Mouse (Mus musculus): ENCODE data around the gene F830045P16Rik.

- TF ChIP-seq POLR2A (IDR thresholded peaks at IDR 0.05; ENCODE audit: control insufficient read depth, extremely low read depth, insufficient read depth, low read length, poor library complexity) (no peak), CTCF (IDR thresholded peaks at IDR 0.05; ENCODE audit: borderline replicate concordance, control insufficient read depth, extremely low read depth, insufficient read depth, low read length, poor library complexity) (no peak)
Observed at GRCm38 (mm10) chr2:129414593-129414992, 121.8 kb downstream of the F830045P16Rik start.

Measured in thymus, adult 2 months (tissue).